Mouse (Mus musculus): ENCODE measurements around the gene Napsa. TPM values are rescaled to one million over a fixed set of nuclear protein-coding genes. Genes with fewer than 3 reads are reported as not detected.

Napsa gene
- polyA plus RNA-seq (2017; shearing (Covaris generic)) = 0.76 TPM

DNA sequence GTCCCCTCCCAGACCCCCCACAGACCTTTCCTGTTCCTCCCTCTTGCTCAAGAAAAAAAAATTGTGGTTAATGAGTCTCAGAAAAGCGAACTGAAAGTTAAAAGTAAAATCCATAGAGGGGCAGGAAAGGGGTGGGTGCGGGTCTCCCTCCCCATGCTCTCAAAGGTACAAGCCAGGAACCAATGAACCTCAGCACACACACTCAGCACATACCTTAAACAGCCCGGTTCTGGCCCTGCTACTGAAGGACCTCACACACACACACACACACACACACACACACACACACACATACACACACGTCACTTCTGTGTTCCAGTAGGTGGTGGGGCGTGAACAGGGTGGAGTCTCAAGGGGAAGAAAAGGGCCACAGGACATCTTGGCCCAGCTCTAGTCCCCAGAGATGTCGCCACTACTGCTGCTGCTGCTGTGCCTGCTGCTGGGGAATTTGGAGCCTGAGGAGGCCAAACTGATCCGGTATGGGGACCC is at the start of gene Napsa:
Gene Napsa (plus strand): TSS at position 168 of the 489 bp plus-strand sequence.

DNA sequence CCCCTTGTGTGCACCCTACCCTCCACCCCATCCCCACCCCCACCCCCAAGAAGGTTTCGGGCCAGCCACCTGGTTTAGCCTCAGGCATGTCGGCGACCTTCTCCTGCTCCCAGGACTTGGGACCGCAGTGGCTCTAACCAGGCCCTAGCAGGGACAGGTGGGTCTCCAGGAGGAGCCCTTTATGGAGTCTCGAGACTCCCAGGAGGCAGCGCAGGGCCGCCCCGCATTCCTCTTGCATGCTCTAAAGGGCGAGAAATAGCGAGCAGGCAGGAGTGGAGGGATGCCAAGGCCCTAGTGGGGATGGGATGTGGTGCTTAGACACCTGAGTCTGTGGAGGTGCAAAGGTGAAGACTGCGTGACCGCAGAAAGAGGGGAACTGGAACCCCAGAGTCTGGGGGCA is 47.7 kb upstream of the Napsa start, which contains the start of gene Mybpc2:
Gene Mybpc2 (minus strand): TSS at position 155 of the 400 bp plus-strand sequence.

DNA sequence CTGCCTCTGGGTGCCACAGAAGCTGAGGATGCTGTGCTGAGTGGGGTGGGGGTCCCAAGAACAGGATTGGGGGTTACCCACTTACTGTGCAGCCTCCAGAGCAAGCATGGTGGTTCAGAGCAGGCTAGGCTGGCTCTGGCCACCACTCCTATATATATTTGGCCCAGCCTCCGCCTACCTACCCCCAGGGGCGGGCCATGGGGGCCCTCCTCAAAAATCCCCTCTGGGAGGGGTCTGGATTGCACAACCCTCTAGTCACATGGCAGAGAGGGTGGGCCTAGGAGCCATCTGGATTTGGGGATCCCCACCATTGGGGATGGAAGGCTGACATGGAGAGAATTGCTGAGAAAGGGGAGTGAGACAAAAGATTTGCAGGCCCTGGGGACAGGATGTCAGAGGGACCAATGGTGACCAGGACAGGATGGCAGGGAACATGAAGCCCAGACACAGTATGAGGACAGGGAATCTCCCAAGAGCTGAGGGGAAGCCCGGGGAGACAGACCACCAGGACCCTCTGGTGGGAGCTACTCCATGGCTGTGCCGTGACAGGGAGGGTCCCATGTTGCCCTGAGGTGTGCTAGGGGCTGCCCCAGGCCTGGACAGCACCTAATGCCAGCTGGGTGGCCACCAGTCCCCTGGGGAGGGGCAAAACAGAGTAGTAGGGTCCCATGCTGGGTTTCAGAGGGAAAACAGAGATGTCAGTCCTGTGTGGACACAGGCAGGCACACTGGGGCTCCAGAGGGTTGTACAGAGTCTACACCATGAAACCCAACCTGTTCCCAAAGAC is 40.0 kb upstream of the Napsa start, which contains the start of gene Spib:
Gene Spib (minus strand): TSS at position 126 of the 787 bp plus-strand sequence.

DNA sequence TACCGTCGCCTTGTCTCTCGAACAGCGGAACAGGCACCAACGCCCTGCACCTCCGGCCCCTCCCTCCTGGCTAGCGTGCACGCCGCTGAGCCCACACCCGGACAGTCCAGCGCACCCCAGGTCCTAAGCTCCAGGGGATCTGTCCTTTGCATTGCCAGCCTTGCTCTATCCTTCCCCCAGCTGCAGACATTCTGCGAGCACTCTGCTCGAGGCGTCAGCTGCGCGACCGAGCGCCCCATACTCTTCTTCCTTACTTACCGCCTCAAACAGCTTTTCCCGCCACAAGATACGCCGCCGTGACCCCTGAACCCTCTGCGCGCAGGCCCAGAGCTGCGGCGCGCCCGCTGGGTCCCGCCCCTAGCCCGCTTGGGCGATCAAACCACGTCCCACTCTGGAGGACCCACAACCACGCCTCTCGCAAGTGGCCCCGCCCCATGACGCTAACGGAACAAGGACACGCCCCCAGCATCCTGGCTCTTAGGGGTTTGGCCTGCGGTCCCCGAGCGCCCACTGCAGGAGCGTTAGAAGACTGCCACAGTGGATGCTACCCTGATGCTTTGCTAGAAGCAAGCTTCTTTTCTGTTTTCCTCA is 23.6 kb upstream of the Napsa start, which contains the start of gene Pold1:
Gene Pold1 (minus strand): TSS at position 353 of the 591 bp plus-strand sequence.

DNA sequence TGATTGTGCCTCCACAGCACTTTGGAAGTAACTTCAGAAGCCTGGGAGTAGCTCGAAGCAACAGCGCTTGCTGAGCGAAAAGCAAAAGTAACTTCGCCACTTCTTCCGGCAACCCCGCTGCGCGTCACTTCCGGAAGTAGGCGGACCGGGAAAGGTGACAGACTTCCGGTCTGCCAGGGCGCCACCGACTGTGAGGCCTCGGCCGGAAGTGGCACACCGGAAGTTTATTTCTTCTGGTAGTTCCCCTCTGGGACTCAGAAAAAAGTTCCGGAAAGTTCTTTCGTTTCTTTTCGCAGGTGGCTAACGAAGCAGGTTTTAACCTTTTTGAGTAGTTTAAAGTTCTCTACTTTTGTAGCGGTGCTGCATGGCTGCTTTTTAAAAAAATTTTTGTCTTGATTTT is 18.4 kb upstream of the Napsa start, which contains the start of gene Nr1h2:
Gene Nr1h2 (minus strand): TSS at position 126 of the 400 bp plus-strand sequence.

DNA sequence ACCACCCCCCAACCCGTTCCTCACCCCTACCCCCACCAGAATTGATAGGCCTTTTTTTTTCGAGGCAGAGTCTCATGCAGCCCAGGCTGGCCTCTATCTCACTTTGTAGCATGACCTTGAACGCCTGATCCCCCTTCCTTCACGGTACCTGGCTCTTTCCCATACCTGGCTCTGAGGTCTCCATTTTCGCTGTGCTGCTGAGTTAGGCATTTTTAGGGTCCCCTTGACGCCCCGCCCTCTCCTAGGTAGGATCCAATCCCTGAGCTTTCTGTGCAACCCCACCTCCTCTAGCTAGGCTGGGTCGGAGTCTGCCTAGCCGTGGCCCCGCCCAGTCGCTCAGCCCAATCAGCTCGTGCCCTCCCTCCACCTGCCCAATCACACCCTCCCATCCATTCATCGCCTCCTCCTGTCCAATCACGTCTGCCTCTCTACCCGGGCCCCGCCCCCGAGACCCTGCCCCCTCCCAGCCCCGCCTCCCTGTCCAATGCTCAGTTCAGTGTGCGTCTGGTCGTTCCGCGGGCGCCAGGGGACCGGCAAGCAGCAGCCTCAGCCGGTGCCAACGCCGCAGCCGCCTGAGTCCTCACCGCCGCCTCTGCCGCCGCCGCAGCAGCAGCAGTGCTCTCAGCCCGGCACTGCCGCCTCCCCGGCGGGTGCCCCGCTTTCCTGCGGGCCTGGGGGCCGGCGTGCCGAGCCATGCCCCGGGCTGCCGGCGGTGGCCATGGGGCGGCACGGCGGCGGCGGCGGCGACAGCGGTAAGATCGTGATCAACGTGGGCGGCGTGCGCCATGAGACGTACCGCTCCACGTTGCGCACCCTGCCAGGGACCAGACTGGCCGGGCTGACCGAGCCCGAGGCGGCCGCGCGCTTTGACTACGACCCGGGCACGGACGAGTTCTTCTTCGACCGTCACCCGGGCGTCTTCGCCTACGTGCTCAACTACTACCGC is 18.5 kb downstream of the Napsa start, which contains the start of gene Kcnc3:
Gene Kcnc3 (plus strand): TSS at position 263 of the 946 bp plus-strand sequence.

Other genes starting within 250 kb of the Napsa start
- 0.77 TPM for gene Syt3, start 188.3 kb upstream of the Napsa start, polyA plus RNA-seq (2017; shearing (Covaris generic))
- not detected for gene 1700008O03Rik, start 186.6 kb upstream of the Napsa start, polyA plus RNA-seq (2017; shearing (Covaris generic))
- not detected for gene Lrrc4b, start 143.4 kb upstream of the Napsa start, polyA plus RNA-seq (2017; shearing (Covaris generic))
- not detected for gene Aspdh, start 107.0 kb upstream of the Napsa start, polyA plus RNA-seq (2017; shearing (Covaris generic))
- 71.6 TPM for gene Josd2, start 104.4 kb upstream of the Napsa start, polyA plus RNA-seq (2017; shearing (Covaris generic))
- 178 TPM for gene Emc10, start 75.9 kb upstream of the Napsa start, polyA plus RNA-seq (2017; shearing (Covaris generic))
- 1.00 TPM for gene Fam71e1, start 75.8 kb upstream of the Napsa start, polyA plus RNA-seq (2017; shearing (Covaris generic))
- not detected for gene Mybpc2, start 47.7 kb upstream of the Napsa start, polyA plus RNA-seq (2017; shearing (Covaris generic))
- 0.17 TPM for gene Spib, start 40.3 kb upstream of the Napsa start, polyA plus RNA-seq (2017; shearing (Covaris generic))
- 42.7 TPM for gene Pold1, start 23.5 kb upstream of the Napsa start, polyA plus RNA-seq (2017; shearing (Covaris generic))
- gene Nr1h2, start 18.4 kb upstream of the Napsa start, polyA plus RNA-seq (2017; shearing (Covaris generic)) = 201 TPM
- gene Kcnc3, start 18.3 kb downstream of the Napsa start, polyA plus RNA-seq (2017; shearing (Covaris generic)) = 0.36 TPM
- gene Myh14, start 98.5 kb downstream of the Napsa start, polyA plus RNA-seq (2017; shearing (Covaris generic)) = not detected
- not detected for gene Izumo2, start 136.4 kb downstream of the Napsa start, polyA plus RNA-seq (2017; shearing (Covaris generic))
- gene Vrk3, start 176.0 kb downstream of the Napsa start, polyA plus RNA-seq (2017; shearing (Covaris generic)) = 80.0 TPM
- 0.51 TPM for gene Zfp473, start 178.7 kb downstream of the Napsa start, polyA plus RNA-seq (2017; shearing (Covaris generic))
- gene Nup62, start 243.7 kb downstream of the Napsa start, polyA plus RNA-seq (2017; shearing (Covaris generic)) = 32.1 TPM
- 0.36 TPM for gene Il4i1, start 244.0 kb downstream of the Napsa start, polyA plus RNA-seq (2017; shearing (Covaris generic))
- gene Atf5, start 244.3 kb downstream of the Napsa start, polyA plus RNA-seq (2017; shearing (Covaris generic)) = 0.29 TPM